Mouse (Mus musculus): ENCODE data around the gene Zbtb5. TPM values are rescaled to one million over a fixed set of nuclear protein-coding genes. Genes with fewer than 3 reads are reported as not detected.
A peak's percentile ranks its signal among the peaks of the same experiment; 100 is the strongest.
"Not testable (repeated sequence)": the region's sequence is repeated elsewhere in the genome, so short reads cannot be mapped to it uniquely, and the experiment has no call there.

Gene Zbtb5
- polyA plus RNA-seq, 1 experiment, result 12.8 TPM

DNA sequence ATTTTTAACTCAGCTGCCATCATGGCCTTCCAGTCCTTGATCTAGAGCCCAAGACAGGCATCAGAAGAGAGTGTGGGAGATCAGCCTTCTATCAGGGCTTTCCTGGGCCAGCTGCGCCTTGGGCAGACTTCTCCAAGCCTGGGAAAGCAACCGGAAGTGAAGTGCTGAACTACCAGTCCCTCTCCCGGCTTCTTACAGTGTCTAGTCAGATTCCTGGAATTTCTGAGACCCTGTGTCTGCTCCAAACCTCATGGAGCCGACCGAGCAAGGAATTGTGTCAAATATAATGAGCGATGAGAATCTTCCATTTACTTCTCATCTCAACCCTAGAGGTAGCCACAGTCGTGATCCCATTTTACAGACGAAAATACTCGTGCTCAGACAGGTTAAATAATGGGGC is 53.4 kb downstream of the Zbtb5 start:
- Histone ChIP-seq H3K9me3 (replicated peaks; ENCODE audit: control insufficient read depth, insufficient read depth, low read length, poor library complexity, severe bottlenecking) (no peaks in the 10 kb centered on the region), H3K4me1 (ENCODE audit: control insufficient read depth, insufficient read depth, low read length) (peaks cover 3% of the 10 kb centered on the region), H3K36me3 (ENCODE audit: control insufficient read depth, insufficient read depth, low read length, poor library complexity, severe bottlenecking) (no peaks in the 10 kb centered on the region), H3K27ac (ENCODE audit: insufficient read depth, low read length) (0 out of 2 replicates have a peak overlapping the region, but pooled peaks have one; percentile 6), H3K27me3 (ENCODE audit: control insufficient read depth, insufficient read depth, low read length, poor library complexity, severe bottlenecking) (no peaks in the 10 kb centered on the region), H3K4me3 (ENCODE audit: low read depth, low read length) (no peak overlapping the region), H3K9ac (ENCODE audit: low read depth, poor library complexity, severe bottlenecking) (no peak overlapping the region)
- TF ChIP-seq CTCF (IDR thresholded peaks at IDR 0.05; ENCODE audit: low read depth, low read length) (no peak), POLR2A (IDR thresholded peaks at IDR 0.05; ENCODE audit: insufficient read depth, low read length) (no peak), EP300 (IDR thresholded peaks at IDR 0.05; ENCODE audit: insufficient read depth, low read depth, low read length) (no peak)

DNA sequence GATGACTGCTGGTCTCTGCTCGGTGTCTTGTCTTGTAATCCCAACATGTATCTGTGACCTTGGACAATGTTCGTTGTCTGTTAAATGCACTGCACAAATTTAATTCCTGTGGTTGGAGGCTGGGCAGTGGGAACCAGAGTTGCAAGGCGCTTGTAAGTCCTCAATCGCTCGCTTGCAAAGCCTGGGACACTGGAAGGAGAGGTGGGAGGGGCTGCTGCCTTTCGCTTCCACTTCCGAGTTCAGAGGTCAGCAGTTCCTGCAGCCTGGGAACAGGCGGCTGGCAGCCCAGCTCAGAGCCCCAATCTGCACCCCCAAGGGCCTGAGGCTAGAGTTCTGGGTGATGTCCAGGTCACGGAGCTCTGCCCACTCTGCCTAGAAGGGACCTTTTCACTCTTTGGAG is 59.2 kb downstream of the Zbtb5 start:
- Histone ChIP-seq H3K27me3 (ENCODE audit: control insufficient read depth, insufficient read depth, low read length, poor library complexity, severe bottlenecking) (no peaks in the 10 kb centered on the region), H3K36me3 (ENCODE audit: control insufficient read depth, insufficient read depth, low read length, poor library complexity, severe bottlenecking) (no peaks in the 10 kb centered on the region), H3K27ac (ENCODE audit: insufficient read depth, low read length) (no peak overlapping the region), H3K4me1 (ENCODE audit: control insufficient read depth, insufficient read depth, low read length) (peaks cover 3% of the 10 kb centered on the region), H3K9me3 (replicated peaks; ENCODE audit: control insufficient read depth, insufficient read depth, low read length, poor library complexity, severe bottlenecking) (no peaks in the 10 kb centered on the region), H3K9ac (ENCODE audit: low read depth, poor library complexity, severe bottlenecking) (peak overlapping the region; percentile 66), H3K4me3 (ENCODE audit: low read depth, low read length) (peak overlapping the region; percentile 93)
- no peak for TF ChIP-seq EP300 (IDR thresholded peaks at IDR 0.05; ENCODE audit: insufficient read depth, low read depth, low read length)
- TF ChIP-seq POLR2A (IDR thresholded peaks at IDR 0.05; ENCODE audit: insufficient read depth, low read length), result no peak
- TF ChIP-seq CTCF (IDR thresholded peaks at IDR 0.05; ENCODE audit: low read depth, low read length), result no peak

DNA sequence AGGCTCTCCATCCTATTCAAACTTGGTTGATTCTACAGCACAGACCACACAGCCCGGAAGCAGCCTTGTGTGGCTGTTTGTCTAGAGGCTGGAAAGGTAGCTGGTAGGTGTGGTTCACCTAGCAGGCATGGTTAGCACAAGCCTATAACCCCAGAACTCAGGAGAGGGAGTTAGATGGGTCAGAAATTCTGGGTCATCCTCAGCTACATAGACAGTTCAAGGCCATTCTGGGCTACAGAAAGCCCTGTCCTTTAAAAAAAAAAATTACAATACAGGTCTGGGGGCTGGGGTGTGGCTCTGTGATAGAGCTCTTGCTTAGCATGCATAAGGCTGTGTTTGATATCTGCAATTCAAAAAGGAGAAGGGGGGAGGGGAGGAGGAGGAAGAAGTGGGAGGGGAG is 63.9 kb downstream of the Zbtb5 start:
- no peaks in the 10 kb centered on the region for H3K36me3 ChIP-seq (ENCODE audit: control insufficient read depth, insufficient read depth, low read length, poor library complexity, severe bottlenecking)
- no peak overlapping the region; the same call in 1 of the 2 replicates for H3K27ac ChIP-seq (ENCODE audit: insufficient read depth, low read length)
- no peak for TF ChIP-seq POLR2A (IDR thresholded peaks at IDR 0.05; ENCODE audit: insufficient read depth, low read length)
- no peak for TF ChIP-seq CTCF (IDR thresholded peaks at IDR 0.05; ENCODE audit: low read depth, low read length)
- no peak for TF ChIP-seq EP300 (IDR thresholded peaks at IDR 0.05; ENCODE audit: insufficient read depth, low read depth, low read length)

DNA sequence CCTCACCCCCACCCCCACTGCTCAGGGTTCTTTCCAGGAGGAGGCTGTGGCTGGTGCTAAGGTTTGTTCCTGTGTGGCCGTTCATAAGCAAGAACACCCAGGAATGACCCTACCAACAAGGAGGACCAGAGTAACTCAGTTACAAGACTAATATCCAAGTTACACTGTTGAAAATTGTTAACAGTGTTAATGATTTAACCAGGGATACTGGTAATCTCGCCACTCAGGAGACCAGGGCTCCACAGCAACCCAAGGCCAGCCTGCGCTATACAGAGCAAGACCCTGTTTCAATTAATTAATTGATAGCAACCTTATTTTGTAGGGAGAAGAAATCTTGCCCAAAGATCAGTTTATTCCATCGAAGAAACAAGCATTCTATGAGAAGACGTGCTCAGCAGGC is 64.7 kb downstream of the Zbtb5 start:
- Histone ChIP-seq H3K27ac (ENCODE audit: insufficient read depth, low read length) (no peak overlapping the region), H3K4me3 (ENCODE audit: low read depth, low read length) (no peak overlapping the region), H3K9me3 (replicated peaks; ENCODE audit: control insufficient read depth, insufficient read depth, low read length, poor library complexity, severe bottlenecking) (no peaks in the 10 kb centered on the region), H3K4me1 (ENCODE audit: control insufficient read depth, insufficient read depth, low read length) (peaks cover 3% of the 10 kb centered on the region), H3K36me3 (ENCODE audit: control insufficient read depth, insufficient read depth, low read length, poor library complexity, severe bottlenecking) (no peaks in the 10 kb centered on the region), H3K9ac (ENCODE audit: low read depth, poor library complexity, severe bottlenecking) (no peak overlapping the region), H3K27me3 (ENCODE audit: control insufficient read depth, insufficient read depth, low read length, poor library complexity, severe bottlenecking) (no peaks in the 10 kb centered on the region)
- TF ChIP-seq EP300 (IDR thresholded peaks at IDR 0.05; ENCODE audit: insufficient read depth, low read depth, low read length) (no peak), CTCF (IDR thresholded peaks at IDR 0.05; ENCODE audit: low read depth, low read length) (no peak)

More for the DNA sequence above, 63.9 kb downstream of the Zbtb5 start:
- Histone ChIP-seq H3K9me3 (replicated peaks; ENCODE audit: control insufficient read depth, insufficient read depth, low read length, poor library complexity, severe bottlenecking) (no peaks in the 10 kb centered on the region), H3K4me1 (ENCODE audit: control insufficient read depth, insufficient read depth, low read length) (peaks cover 3% of the 10 kb centered on the region), H3K4me3 (ENCODE audit: low read depth, low read length) (no peak overlapping the region), H3K27me3 (ENCODE audit: control insufficient read depth, insufficient read depth, low read length, poor library complexity, severe bottlenecking) (no peaks in the 10 kb centered on the region), H3K9ac (ENCODE audit: low read depth, poor library complexity, severe bottlenecking) (no peak overlapping the region)

DNA sequence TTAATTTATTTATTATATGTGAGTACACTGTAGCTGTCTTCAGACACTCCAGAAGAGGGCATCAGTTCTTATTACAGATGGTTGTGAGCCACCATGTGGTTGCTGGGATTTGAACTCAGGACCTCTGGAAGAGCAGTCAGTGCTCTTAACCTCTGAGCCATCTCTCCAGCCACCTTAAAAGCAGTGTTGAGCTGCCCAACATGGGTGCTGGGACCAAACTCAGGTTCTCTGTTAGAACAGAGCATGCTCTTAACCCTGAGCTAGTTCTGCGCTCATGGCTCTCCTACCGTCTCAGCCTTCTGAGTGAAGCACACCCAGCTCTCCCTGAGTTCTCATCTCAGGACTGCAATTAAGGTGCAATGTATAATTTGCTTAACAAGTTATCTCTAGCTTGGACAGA is 66.1 kb downstream of the Zbtb5 start:
- not testable (repeated sequence) for H3K9ac ChIP-seq (ENCODE audit: low read depth, poor library complexity, severe bottlenecking); H3K4me1 ChIP-seq (ENCODE audit: control insufficient read depth, insufficient read depth, low read length); H3K4me3 ChIP-seq (ENCODE audit: low read depth, low read length); H3K27ac ChIP-seq (ENCODE audit: insufficient read depth, low read length); H3K36me3 ChIP-seq (ENCODE audit: control insufficient read depth, insufficient read depth, low read length, poor library complexity, severe bottlenecking); H3K27me3 ChIP-seq (ENCODE audit: control insufficient read depth, insufficient read depth, low read length, poor library complexity, severe bottlenecking); H3K9me3 ChIP-seq (replicated peaks; ENCODE audit: control insufficient read depth, insufficient read depth, low read length, poor library complexity, severe bottlenecking)

DNA sequence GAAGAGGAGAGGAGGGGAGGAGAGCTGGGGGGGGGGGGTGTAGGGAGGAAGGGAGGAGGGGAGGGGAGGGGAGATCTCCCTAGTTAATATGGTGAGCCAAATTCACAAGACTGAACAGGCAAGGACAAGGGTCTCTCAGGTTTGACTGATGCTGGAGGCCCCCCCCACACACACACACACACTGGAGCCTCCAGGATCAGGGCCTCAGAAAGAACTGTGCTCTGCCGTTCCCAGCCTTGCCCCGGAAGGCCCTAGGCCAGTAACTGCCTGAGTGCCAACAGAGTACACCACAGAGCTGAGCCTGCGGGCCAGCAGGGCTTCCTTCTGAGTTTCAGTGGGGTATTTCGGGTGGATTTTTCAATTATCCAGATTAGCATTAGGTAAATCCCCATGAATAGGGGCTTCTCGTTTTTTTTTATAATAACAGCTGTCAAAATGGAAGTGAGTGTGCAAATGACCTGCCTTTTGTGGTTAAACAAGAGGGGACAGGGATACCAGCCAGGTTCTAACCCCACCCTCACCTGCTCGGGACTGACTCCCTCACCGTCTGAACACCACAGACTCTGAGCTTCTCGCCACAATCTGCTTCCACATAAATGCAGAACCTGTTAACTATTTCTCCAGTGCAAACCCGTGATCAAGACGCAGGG is 67.7 kb downstream of the Zbtb5 start:
- H3K27ac ChIP-seq (ENCODE audit: insufficient read depth, low read length), result no peak overlapping the region

More for the DNA sequence above, 67.7 kb downstream of the Zbtb5 start:
- TF ChIP-seq POLR2A (IDR thresholded peaks at IDR 0.05; ENCODE audit: insufficient read depth, low read length) (no peak), EP300 (IDR thresholded peaks at IDR 0.05; ENCODE audit: insufficient read depth, low read depth, low read length) (no peak), CTCF (IDR thresholded peaks at IDR 0.05; ENCODE audit: low read depth, low read length) (no peak)
- H3K9me3 ChIP-seq (replicated peaks; ENCODE audit: control insufficient read depth, insufficient read depth, low read length, poor library complexity, severe bottlenecking), result no peaks in the 10 kb centered on the region
- H3K4me1 ChIP-seq (ENCODE audit: control insufficient read depth, insufficient read depth, low read length), result peaks cover 3% of the 10 kb centered on the region
- H3K27me3 ChIP-seq (ENCODE audit: control insufficient read depth, insufficient read depth, low read length, poor library complexity, severe bottlenecking), result no peaks in the 10 kb centered on the region
- no peak overlapping the region for H3K4me3 ChIP-seq (ENCODE audit: low read depth, low read length)
- no peaks in the 10 kb centered on the region for H3K36me3 ChIP-seq (ENCODE audit: control insufficient read depth, insufficient read depth, low read length, poor library complexity, severe bottlenecking)
- no peak overlapping the region for H3K9ac ChIP-seq (ENCODE audit: low read depth, poor library complexity, severe bottlenecking)
